Mouse (Mus musculus): ENCODE data around the gene Trim47. TPM values are rescaled to one million over a fixed set of nuclear protein-coding genes. Genes with fewer than 3 reads are reported as not detected.
A peak's percentile ranks its signal among the peaks of the same experiment; 100 is the strongest.
"Not testable (repeated sequence)": the region's sequence is repeated elsewhere in the genome, so short reads cannot be mapped to it uniquely, and the experiment has no call there.

Gene Trim47
- total RNA-seq, 2 experiments from 2014 or later, result 48.1 to 48.8 TPM

DNA sequence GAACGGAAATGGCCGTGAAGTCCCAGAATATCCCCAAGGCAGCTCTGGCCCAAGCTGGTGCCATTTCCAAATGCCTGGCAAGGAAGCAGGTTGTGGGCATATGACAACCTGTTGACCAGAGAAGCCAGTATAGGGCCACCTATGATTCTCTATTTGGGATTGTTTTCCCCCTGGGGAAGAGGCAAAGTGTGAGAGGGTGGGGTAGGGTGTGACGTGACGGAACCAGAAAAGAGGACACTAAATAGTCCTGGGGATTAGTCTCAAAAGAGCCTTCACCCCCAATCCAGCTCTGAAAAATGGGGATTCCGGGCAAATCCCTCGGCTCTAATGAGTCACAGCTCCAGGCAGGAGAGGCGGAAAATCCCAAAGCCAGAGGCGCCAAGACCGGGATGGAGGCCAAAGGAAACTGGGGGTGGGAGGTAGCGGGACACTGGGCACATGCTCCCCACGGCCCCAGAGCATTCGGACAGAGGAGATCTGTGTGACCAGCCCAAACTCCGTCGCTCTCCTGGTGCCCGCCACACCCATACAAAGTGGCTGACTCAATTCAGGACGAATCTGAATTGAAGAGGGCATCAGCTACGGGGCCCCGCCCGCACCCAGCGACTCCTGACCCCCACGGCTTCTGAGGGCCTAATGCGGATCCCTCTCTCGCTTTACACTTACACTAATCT is 18.4 kb downstream of the Trim47 start:
- DNase-seq (ENCODE audit: low spot score in 2 of 2), result peak in 1 of 2 experiments; percentile 80

DNA sequence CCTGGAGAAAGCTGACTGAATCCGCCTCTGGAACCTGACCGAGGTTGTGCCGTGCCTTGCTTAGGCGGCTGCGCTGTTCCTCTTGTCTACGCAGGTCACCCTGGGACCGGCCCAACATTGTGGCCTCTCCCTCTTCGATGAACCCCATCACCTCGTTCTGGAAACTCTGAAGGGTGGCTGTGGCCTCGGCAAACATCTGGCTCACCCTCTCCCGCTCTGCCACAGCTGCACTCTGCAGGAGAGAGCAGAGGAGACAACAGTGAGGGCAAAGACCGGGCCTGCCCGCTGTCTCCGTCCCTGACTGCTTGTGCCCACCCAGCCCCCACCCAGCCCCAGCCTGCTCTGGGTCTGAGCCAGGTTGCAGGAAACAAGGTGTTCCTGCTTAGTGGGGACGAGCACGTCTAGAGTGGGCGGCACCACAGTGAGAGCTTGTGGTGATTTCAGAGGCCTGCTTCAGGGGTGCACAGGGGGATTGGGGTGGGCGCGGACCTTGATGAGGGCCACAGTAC is 19.2 kb downstream of the Trim47 start:
- no peak for DNase-seq (ENCODE audit: low spot score in 2 of 2)

DNA sequence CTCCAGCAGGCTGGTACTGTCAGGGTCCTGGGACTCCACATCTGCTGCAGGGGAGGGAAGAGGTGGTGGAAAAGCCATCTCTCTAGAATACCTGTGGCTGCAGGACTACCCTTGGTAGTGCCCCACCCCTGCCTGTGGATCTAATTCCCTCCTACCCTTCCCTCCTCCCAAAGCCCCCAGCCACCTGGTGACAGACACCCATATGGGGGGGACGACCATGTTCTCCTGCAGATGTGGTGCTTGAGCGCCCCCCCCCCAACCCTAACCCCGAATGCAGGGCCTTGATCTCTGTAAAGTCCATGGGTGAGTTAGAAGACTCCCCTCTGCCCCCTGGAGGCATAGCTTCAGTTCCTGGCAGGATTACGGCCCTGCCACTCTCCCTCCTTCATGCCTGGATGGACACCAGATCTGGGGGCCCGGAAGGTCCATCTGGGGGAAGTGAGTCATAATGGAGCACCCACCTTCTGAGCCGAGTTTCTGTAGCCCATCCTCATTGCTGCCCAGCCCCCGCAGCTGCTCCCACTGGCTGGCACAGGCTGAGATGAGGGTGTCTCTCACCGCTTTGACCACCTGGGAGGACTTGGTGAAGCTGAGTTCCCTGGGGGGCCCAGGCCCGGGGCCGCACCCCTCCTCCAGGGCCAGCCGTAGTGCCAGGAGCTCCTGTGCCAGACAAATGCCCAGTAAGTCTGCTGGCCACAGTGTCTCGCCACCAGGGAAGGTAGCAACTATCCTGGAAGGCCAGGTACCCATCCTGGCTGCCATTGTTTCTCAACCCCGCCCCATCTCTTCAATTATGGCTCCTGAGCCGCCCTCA is 19.8 kb downstream of the Trim47 start:
- DNase-seq (ENCODE audit: low spot score in 2 of 2), result no peak

DNA sequence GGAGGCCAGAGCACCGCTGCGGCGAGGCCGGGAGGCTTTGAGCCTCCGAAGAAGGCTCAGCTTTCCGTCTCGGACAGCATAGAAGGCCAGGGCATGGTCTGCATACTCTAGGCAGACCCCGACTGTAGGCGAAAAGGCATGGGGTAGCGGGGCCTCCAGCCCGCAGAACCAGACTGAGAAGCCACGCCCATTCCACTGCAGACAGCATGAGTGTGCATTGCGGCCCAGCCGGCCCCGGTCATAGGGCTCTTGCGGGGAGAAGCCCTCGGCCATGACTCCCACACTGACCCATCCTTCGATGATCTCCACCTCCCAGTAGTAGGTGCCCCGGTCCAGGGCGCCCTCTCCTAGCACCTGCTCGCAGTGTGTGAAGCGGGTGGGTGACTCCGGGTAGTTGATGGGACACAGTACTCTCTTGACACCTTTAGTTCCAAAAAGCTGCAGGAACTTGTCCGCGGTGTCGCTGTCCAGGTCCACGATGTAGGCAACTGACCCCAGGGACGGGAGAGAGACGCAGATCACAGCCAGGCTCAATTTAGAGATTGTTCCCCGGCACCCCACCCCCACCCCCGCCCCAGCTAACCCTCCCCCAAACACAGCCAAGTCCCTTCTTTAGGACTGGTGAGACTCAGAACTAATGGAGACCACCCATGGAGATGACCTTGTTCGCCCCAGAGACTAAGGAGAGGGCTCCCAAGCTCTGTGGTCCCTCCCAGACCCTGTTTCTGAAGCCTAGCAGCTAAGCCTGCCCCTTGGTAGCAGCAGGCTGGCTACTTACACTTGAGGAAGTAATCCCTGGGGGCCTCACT is 20.7 kb downstream of the Trim47 start:
- no peak for DNase-seq (ENCODE audit: low spot score in 2 of 2)

DNA sequence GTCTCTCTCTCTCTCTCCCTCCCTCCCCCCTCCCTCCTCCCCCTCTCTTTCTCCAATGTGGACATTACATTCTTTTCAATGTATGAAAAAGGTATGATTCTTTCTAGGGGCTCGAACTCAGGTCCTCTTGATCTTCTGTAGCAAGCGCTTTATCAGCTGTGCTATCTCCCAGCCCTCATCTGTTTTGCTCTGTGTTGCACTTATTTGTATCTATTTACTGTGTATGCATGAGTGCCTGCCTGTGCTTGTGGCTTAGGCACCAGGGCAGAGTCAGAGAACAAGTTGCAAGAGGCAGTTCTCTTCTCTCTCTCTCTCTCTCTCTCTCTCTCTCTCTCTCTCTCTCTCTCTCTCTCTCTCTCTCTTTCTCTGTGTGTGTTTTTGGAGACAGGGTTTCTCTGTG is 21.9 kb downstream of the Trim47 start:
- DNase-seq (ENCODE audit: low spot score in 2 of 2), result no peak

DNA sequence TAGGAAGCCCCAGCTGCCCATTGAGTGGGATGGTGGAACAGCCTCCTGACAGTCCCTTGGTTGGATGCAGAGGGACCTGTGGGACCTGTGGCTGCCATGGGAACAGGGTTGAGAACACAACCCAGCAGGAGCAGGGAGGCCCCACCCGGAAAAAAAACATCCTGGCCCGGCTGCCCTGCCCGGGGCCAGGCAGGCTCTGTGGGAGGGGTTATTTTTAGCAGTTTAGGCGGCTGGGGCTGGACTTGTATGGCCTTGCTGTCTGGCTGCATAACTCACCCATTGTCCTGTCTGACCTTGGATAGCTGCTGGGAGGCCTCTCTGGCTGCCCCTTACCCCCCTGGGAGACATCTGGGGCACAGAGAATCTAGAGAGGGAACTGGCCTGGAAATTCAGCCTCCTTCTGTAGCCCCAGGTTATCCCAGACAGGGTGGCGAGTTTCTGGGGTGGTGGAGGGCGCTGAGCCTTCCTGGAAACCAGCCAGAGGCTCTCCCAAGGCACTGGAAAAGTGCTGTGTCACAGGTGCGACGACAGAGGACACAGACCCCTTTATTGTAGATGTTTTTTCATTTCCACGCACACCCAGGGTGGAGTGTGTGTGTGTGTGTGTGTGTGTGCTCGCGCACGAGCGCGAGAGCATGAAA is 22.9 kb downstream of the Trim47 start:
- peak in 1 of 2 experiments; percentile 62 for DNase-seq (ENCODE audit: low spot score in 2 of 2)

DNA sequence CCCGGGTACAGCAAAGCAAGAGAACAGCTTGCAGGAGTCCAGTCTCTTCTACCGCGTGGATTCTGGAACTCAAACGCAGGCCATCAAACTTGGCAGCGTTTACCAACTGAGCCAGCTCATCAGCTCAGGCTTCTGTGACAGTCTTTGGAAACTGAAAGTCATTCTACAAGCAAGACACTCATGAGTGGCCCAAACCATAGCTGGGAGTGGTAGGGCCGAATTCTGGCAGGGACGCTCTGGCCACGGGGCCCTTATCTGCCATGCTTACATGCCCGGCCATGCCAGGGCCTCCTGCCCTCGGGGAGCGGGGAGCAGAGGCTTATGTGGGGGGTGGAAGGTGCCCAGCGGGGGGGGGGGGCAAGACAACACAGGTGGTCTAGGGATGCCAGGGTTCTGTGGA is 23.4 kb downstream of the Trim47 start:
- DNase-seq (ENCODE audit: low spot score in 2 of 2), result no peak

DNA sequence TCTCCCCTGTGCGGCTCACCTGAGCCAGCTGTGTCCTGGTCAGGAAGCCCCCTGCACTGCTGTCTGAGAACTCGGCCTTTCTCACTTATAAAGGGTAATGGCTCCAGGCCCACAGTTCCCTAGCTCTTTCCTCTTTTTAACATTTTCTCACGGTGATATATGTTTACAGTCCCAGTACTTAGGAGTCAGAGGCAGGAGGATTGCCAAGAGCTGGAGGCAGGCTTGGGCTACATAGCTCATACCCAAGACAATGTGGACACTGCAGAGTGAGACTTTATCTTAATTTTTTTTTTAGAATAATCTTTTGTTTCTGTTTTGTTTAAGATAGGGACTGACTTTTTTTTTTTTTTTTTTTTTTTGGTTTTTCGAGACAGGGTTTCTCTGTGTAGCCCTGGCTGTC is 24.5 kb downstream of the Trim47 start:
- no peak for DNase-seq (ENCODE audit: low spot score in 2 of 2)

DNA sequence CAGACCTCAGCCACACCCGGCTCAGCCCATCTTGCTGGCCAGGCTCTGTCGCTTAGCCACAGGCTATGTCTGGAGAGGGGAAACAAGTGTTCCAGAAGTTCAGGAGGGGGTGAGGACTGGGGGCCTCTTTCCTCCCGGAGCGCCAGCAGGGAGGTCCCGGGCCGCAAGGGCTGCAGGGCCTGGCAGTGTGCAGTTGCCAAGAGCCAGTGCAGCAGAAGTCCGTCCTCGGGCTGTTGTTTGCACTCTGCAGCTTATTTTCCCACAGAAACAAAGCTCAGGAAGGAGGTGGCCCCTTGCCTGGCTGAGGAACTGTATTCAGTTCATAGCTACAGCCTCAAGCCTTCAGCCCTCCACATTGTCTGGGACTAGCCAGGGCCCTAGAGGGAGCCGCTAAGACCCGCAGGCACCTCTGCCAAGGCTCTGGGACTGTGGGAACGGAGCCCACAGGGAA is 25.1 kb downstream of the Trim47 start:
- DNase-seq (ENCODE audit: low spot score in 2 of 2), result peak in 1 of 2 experiments; percentile 69

DNA sequence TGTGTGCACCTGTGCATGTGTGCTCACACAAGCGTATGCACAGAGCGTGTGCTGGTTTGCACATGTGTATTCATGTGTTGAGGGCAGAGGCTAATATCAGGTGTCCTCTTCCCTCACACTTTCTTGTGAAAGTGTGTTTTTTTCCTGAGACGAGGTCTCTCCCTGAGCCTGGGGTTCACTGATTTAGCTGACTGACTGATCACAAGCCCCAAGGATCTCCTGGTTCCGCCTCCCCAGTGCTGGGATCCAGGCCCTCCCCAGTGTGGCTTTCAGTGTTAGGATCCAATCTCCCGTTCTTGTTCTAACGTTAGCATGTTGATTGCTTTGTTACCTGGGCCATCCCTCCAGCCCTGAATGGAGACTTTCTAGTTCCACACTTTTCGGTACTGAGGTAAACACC is 26.2 kb downstream of the Trim47 start:
- no peak for DNase-seq (ENCODE audit: low spot score in 2 of 2)

DNA sequence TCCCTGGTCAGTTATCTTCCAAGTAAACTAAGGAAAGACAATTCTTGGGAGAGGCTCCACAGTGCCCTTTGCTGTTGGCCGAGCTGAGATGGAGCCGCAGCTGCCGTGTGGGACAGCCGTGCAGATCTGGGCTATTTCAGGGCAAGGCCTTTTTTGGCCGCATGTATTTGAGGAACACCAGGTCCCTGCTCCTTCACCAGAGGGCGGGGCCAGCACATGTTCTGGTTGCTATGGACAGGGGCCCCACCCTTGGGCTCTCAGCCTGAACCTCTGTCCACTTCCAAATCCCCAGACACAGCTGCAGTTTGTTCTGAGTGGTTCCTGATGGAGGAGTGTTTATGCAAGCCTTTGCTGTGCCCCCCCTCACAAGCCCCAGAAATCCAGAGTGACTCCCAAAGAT is 26.6 kb downstream of the Trim47 start:
- peak in 1 of 2 experiments; percentile 82 for DNase-seq (ENCODE audit: low spot score in 2 of 2)

DNA sequence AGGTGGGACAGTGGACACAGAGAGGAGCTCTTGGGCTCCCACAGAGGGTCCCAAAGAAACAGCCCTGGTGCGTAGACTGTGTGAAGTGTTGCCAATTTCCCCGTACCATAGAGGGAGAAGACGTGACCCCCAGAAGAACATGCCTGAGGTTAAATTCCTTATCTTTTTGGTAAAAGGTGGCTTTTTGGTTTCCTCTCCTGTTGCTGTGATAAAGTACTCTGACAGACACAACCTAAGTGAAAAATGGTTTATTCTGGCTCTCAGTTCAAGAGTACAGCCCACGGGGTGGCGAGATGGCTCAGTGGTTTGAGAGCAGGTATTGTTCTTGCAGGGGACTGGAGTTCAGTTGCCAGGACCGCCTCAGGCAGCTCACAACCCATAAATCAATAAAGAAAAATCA is 27.5 kb downstream of the Trim47 start:
- no peak for DNase-seq (ENCODE audit: low spot score in 2 of 2)

DNA sequence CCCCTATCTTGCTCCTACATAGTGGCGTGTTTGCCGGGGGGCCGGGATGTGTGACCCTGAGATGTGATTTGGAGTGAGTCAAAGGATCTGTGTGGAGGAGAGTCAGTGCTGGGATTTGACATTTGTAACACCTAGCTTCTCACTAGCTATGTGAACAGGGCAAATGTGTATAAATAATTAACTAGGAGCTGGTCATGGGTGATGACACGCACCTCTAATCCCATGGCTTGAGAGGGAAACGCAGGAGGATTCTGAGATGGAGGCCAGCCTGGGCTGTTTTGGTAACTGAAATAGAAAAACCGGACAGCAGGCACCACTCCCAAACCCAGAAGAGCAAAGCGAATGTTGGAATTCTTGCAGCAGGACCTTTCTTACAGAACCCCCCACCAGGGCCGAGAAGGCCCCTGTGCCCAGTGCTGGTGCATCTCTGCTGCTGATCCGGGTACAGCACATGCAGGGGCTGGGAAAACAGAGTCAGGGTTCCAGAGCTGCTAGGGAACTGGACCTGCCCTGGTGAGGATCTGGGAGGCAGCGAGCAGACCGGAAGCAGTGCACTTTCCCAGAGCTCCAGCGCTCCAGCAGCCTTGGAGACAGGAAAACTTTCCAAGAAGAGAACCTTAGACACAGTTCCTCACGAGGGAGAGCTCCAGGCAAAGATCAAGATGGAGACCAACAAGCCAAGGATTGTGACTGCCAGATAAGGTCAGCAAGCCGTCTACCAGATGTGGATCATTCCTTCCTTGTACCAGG is 28.1 kb downstream of the Trim47 start:
- DNase-seq (ENCODE audit: low spot score in 2 of 2), result no peak

DNA sequence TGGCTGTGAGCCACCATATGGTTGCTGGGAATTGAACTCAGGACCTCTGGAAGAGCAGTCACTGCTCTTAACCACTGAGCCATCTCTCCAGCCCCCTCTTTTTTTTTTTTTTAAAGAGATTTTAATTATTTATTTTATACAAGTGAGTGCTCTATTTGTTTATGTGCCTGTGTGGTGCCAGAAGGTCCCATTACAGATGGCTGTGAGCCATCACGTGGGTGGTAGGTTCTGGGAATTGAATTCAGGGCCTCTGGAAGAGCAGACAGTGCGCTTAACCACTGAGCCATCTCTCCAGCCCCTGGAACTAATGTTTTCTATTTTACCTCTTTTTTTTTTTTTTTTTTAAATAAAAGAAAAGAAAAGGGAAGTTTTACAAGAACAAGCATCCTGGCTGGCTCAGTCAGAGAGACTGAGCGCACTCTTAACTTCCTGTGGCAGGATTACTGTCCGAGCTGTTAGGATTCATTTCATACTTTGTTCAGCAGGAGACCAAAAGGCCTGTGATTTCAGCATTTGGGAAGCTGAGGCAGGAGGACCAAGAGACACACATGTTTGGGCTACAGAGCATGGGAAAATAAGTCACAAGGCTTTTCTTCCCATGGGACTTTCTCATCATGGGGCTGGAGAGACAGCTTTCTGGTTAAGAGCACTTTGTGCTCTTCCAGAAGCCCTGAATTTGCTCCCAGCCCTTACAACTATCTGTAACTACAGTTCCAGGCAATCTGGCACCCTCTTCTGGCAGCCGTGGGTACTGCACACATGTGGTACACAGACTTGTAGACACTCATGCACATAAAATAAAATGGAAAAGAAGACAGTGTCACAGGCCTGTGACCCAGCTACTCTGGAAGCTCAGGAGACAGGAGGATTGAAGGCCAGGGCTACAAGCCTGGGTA is 30.5 kb downstream of the Trim47 start:
- DNase-seq (ENCODE audit: low spot score in 2 of 2), result no peak

DNA sequence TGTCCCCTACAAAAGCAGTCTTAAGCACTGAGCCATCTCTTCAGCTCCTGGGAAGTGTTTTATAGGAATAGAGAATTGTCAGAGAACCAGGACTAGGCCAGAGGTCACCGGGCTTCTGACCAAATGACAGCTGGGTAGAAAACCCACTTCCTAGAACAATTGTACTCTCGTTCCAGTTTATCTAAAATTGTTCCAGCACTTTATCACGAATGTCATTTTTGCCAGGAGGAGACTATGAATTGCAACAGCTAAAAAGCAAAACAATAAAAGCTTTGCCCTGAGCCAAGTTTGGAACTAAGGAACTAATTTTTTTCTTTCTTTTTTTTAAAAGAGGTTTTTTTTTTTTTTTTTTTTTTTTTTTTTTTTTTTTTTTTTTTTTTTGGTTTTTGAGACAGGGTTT is 31.4 kb downstream of the Trim47 start:
- DNase-seq (ENCODE audit: low spot score in 2 of 2), result peak in 1 of 2 experiments; percentile 53

DNA sequence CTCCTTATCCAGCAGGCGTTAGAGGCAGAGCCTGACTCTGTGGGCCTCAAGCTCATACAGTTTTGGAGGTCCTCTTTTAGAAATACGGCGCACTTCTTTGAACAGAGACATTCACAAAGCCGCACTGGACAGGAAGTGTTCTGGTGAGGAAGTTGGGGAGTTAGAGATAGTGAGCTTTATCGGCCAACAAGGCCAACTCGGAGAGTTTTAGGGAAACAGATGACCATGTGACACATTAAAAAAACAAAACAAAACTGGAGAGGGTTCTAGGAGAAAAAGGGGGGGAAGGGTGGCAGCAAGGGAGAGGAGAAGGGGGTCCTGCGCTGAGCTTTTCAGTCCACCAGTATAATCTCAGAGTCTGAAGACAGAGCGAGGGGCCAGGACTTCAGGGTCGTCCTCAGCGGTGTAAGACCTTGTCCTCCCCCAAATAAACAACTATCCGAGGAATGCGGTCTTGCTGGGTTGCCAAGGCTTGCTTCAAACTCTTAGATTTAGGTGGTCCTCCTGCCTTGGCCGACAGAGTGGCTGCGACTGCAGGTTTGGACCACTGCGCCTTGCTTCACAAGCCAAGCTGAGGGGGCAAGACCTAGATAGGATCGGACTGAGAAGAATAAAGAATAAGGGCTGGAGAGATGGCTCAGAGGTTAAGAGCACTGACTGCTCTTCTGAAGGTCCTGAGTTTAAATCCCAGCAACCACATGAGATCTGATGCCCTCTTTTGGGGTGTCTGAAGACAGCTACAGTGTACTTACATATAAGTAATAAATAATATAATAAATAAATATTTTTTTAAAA is 33.0 kb downstream of the Trim47 start:
- peak in 1 of 2 experiments; percentile 6 for DNase-seq (ENCODE audit: low spot score in 2 of 2)

DNA sequence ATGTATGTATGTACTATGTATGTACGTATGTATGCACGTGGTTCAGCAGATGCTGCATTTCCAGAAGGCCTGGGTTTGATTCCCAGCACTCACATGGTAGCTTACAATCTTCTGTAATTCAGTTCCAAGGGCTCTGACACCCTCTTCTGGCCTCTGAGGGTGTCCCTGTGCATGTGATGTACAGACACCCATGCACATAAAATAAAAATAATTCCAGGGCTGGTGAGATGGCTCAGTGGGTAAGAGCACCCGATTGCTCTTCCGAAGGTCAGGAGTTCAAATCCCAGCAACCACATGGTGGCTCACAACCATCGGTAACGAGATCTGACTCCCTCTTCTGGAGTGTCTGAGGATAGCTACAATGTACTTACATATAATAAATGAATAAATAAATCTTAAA is 34.1 kb downstream of the Trim47 start:
- not testable (repeated sequence) for DNase-seq (ENCODE audit: low spot score in 2 of 2)

DNA sequence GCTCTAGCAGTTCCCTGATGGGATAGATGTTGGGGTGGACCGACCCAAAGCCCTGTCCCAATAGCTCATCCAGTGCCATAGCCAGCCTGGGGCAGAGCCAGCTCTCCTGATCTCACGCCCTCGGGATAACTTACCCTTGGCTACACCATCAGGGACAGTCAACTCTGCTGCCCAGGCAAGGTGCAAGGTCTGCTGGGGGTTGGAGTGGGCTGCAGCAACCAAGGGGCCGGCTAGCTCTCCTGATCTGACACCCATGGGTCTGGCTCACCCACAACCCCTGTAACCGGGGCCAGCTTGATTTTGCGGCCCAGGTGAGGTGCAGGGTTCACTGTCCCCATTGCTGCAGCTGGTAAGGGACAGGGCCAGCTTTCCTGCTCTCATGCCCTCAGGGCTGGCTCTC is 35.4 kb downstream of the Trim47 start:
- DNase-seq (ENCODE audit: low spot score in 2 of 2), result no peak
